Mouse (Mus musculus) heart, embryonic 14.5 days (tissue): ENCODE measurements at regions not wholly inside any gene's neighbourhood (a gene's known extent, or its start where the extent isn't known, plus 50 kb on each side); places are given as distances from the start of the nearest gene placed in this dataset.

Experiments
- ATAC-seq: fragments of 200-750 bp; cut with Nextera tagmentation; 2 replicates; pipeline ENCODE4 v1.8.0; 2017; ENCODE audit warnings: low read depth, moderate TSS enrichment; ENCODE audit not compliant: insufficient number of reproducible peaks, insufficient read depth, low FRiP score
- H3K27ac ChIP-seq, 2 experiments: fragments of 200-500 bp in 1 of 2; fragments of 300-500 bp in 1 of 2; sonication (generic) in 1 of 2; replicated peaks in 1 of 2; 2 replicates each; pipeline ENCODE4 v1.5.1; 2012 to 2014; ENCODE audit warnings: low read depth in 2 of 2, low read length in 2 of 2, control low read depth in 1 of 2, mild to moderate bottlenecking in 1 of 2, mixed read lengths in 1 of 2; ENCODE audit not compliant: control insufficient read depth in 1 of 2, insufficient read depth in 1 of 2
- H3K27me3 ChIP-seq: fragments of 300-500 bp; sonication (generic); 2 replicates; pipeline ENCODE4 v1.6.1; 2014; ENCODE audit warnings: mild to moderate bottlenecking, low read length, control low read depth; ENCODE audit not compliant: control insufficient read depth, insufficient read depth
- H3K36me3 ChIP-seq: fragments of 300-500 bp; sonication (generic); 2 replicates; pipeline ENCODE4 v1.6.1; 2014; ENCODE audit warnings: mild to moderate bottlenecking, control low read depth, low read length, mixed read lengths; ENCODE audit not compliant: control insufficient read depth, insufficient read depth
- H3K4me1 ChIP-seq, 2 experiments: fragments of 200-500 bp in 1 of 2; fragments of 300-500 bp in 1 of 2; sonication (generic) in 1 of 2; 2 replicates each; pipeline ENCODE4 v1.6.1; 2012 to 2014; ENCODE audit warnings: low read length in 2 of 2, control low read depth in 1 of 2, mixed read lengths in 1 of 2; ENCODE audit not compliant: control insufficient read depth in 2 of 2, insufficient read depth in 2 of 2
- H3K4me2 ChIP-seq: fragments of 300-500 bp; sonication (generic); 2 replicates; pipeline ENCODE4 v1.6.1; 2014; ENCODE audit warnings: mild to moderate bottlenecking, low read length
- H3K4me3 ChIP-seq, 2 experiments: fragments of 200-500 bp in 1 of 2; fragments of 300-500 bp in 1 of 2; sonication (generic) in 1 of 2; 2 replicates each; pipeline ENCODE4 v1.5.1; 2012 to 2014; ENCODE audit warnings: low read length in 2 of 2, mild to moderate bottlenecking in 2 of 2, control low read depth in 1 of 2, low read depth in 1 of 2, moderate library complexity in 1 of 2; ENCODE audit not compliant: control insufficient read depth in 1 of 2, insufficient read depth in 1 of 2
- H3K9ac ChIP-seq: fragments of 300-500 bp; sonication (generic); 2 replicates; pipeline ENCODE4 v1.6.1; 2014; ENCODE audit warnings: mild to moderate bottlenecking, low read length
- H3K9me3 ChIP-seq: fragments of 300-500 bp; sonication (generic); 2 replicates; pipeline ENCODE4 v1.6.1; 2016; ENCODE audit warnings: low read length, control low read depth; ENCODE audit not compliant: control insufficient read depth
- WGBS: fragments of 180-500 bp; shearing (Covaris S2); extraction: QIAGEN DNeasy Blood & Tissue Kit; methylation state at CpG from one replicate; pipeline ENCODE4 v1.1.7; 2014; 5-methylcytosine and 5-hydroxymethylcytosine counted together

- no peak for ATAC-seq
- Histone ChIP-seq H3K4me3 (no peak overlapping the region), H3K27me3 (no peaks in the 10 kb centered on the region), H3K9ac (no peak overlapping the region), H3K4me1 (peaks cover 0 to 12% of the 10 kb centered on the region in 2 experiments; a peak in 2 of 4 replicates), H3K4me2 (no peak overlapping the region), H3K9me3 (no peaks in the 10 kb centered on the region), H3K36me3 (no peaks in the 10 kb centered on the region), H3K27ac (no peak overlapping the region)
- WGBS: 67% methylated on average over 6 of the region's 6 CpGs
These were observed 90.0 kb upstream of the Phactr1 start for GRCm38 (mm10) chr13:42590415-42590814.

GRCm38 (mm10) chr13:42592945-42593344 is 87.5 kb upstream of the Phactr1 start:
- 0 out of 4 replicates have a peak overlapping the region, but pooled peaks of 1 of the 2 experiments have one; percentile 32 for H3K27ac ChIP-seq
- H3K4me2 ChIP-seq: no peak overlapping the region
- 28% methylated on average over 3 of the region's 3 CpGs for WGBS
- no peaks in the 10 kb centered on the region for H3K27me3 ChIP-seq
- no peaks in the 10 kb centered on the region for H3K9me3 ChIP-seq
- ATAC-seq: no peak
- H3K4me1 ChIP-seq: peaks cover 0 to 12% of the 10 kb centered on the region in 2 experiments; a peak in 2 of 4 replicates
- H3K9ac ChIP-seq: no peak overlapping the region
- H3K36me3 ChIP-seq: no peaks in the 10 kb centered on the region
- H3K4me3 ChIP-seq: no peak overlapping the region

- Histone ChIP-seq H3K4me2 (no peak overlapping the region), H3K36me3 (no peaks in the 10 kb centered on the region), H3K9ac (no peak overlapping the region), H3K27ac (0 out of 4 replicates have a peak overlapping the region, but pooled peaks of 1 of the 2 experiments have one; percentile 33), H3K27me3 (no peaks in the 10 kb centered on the region), H3K9me3 (no peaks in the 10 kb centered on the region), H3K4me1 (peaks cover 0 to 12% of the 10 kb centered on the region in 2 experiments; a peak in 2 of 4 replicates), H3K4me3 (no peak overlapping the region)
- ATAC-seq: no peak
- WGBS: 70% methylated on average over 11 of the region's 11 CpGs
These were observed 86.8 kb upstream of the Phactr1 start for GRCm38 (mm10) chr13:42593488-42594170.

GRCm38 (mm10) chr13:42595180-42595579 is 85.2 kb upstream of the Phactr1 start:
- Histone ChIP-seq H3K27ac (no peak overlapping the region), H3K9me3 (no peaks in the 10 kb centered on the region), H3K27me3 (no peaks in the 10 kb centered on the region), H3K36me3 (no peaks in the 10 kb centered on the region), H3K4me2 (no peak overlapping the region), H3K9ac (no peak overlapping the region), H3K4me3 (no peak overlapping the region), H3K4me1 (peaks cover 0 to 12% of the 10 kb centered on the region in 2 experiments; a peak in 2 of 4 replicates)
- no peak for ATAC-seq
- WGBS: 67% methylated on average over 3 of the region's 3 CpGs

GRCm38 (mm10) chr13:42597781-42598180 is 82.6 kb upstream of the Phactr1 start:
- 83% methylated on average over 3 of the region's 3 CpGs for WGBS
- ATAC-seq: no peak
- no peaks in the 10 kb centered on the region for H3K27me3 ChIP-seq
- no peak overlapping the region for H3K27ac ChIP-seq
- no peak overlapping the region for H3K9ac ChIP-seq
- no peak overlapping the region for H3K4me3 ChIP-seq
- peaks cover 0 to 9% of the 10 kb centered on the region in 2 experiments; a peak in 2 of 4 replicates for H3K4me1 ChIP-seq
- no peaks in the 10 kb centered on the region for H3K36me3 ChIP-seq
- H3K4me2 ChIP-seq: no peak overlapping the region
- H3K9me3 ChIP-seq: 0 out of 2 replicates have a peak, but pooled peaks cover 3% of the 10 kb centered on the region

- Histone ChIP-seq H3K27ac (no peak overlapping the region), H3K4me2 (no peak overlapping the region), H3K4me1 (no peaks in the 10 kb centered on the region), H3K9ac (no peak overlapping the region), H3K4me3 (no peak overlapping the region), H3K36me3 (no peaks in the 10 kb centered on the region), H3K9me3 (0 out of 2 replicates have a peak, but pooled peaks cover 3% of the 10 kb centered on the region), H3K27me3 (no peaks in the 10 kb centered on the region)
- WGBS: 71% methylated on average over 4 of the region's 4 CpGs
- ATAC-seq: no peak
These were observed 77.1 kb upstream of the Phactr1 start for GRCm38 (mm10) chr13:42603308-42603707.

- H3K27me3 ChIP-seq: no peaks in the 10 kb centered on the region
- WGBS: 41% methylated on average over 10 of the region's 10 CpGs
These were observed 72.7 kb upstream of the Phactr1 start for GRCm38 (mm10) chr13:42607735-42608134.

More at GRCm38 (mm10) chr13:42607735-42608134, 72.7 kb upstream of the Phactr1 start:
- no peaks in the 10 kb centered on the region for H3K9me3 ChIP-seq
- no peak overlapping the region for H3K4me2 ChIP-seq
- H3K4me1 ChIP-seq: peaks cover 4 to 5% of the 10 kb centered on the region in 2 experiments; a peak in 3 of 4 replicates
- no peak for ATAC-seq
- no peak overlapping the region for H3K4me3 ChIP-seq
- H3K36me3 ChIP-seq: no peaks in the 10 kb centered on the region
- no peak overlapping the region for H3K9ac ChIP-seq
- H3K27ac ChIP-seq: no peak overlapping the region
